Mouse (Mus musculus) kidney, embryonic 15.5 days (tissue): ENCODE measurements at regions not wholly inside any gene's neighbourhood (a gene's known extent, or its start where the extent isn't known, plus 50 kb on each side); places are given as distances from the start of the nearest gene placed in this dataset.

Source experiments
- ATAC-seq: fragments of 200-750 bp; cut with Nextera tagmentation; replicated peaks from 2 replicates; pipeline ENCODE4 v1.8.0; 2017; ENCODE audit warnings: moderate TSS enrichment; ENCODE audit not compliant: low FRiP score
- H3K27ac ChIP-seq: fragments of 300-500 bp; sonication (generic); 2 replicates; pipeline ENCODE4 v1.5.1; 2015; ENCODE audit warnings: mild to moderate bottlenecking, inconsistent platforms
- H3K27me3 ChIP-seq: fragments of 300-500 bp; sonication (generic); 2 replicates; pipeline ENCODE4 v1.6.1; 2015; ENCODE audit warnings: inconsistent platforms
- H3K36me3 ChIP-seq: fragments of 300-500 bp; sonication (generic); 2 replicates; pipeline ENCODE4 v1.6.1; 2015; ENCODE audit warnings: inconsistent platforms
- H3K4me1 ChIP-seq: fragments of 300-500 bp; sonication (generic); 2 replicates; pipeline ENCODE4 v1.6.1; 2015; ENCODE audit warnings: inconsistent platforms
- H3K4me2 ChIP-seq: fragments of 300-500 bp; sonication (generic); 2 replicates; pipeline ENCODE4 v1.6.1; 2015; ENCODE audit warnings: moderate library complexity, mild to moderate bottlenecking, inconsistent platforms
- H3K4me3 ChIP-seq: fragments of 300-500 bp; sonication (generic); replicated peaks from 2 replicates; pipeline ENCODE4 v1.5.1; 2015; ENCODE audit warnings: mild to moderate bottlenecking, inconsistent platforms
- H3K9ac ChIP-seq: fragments of 300-500 bp; sonication (generic); 2 replicates; pipeline ENCODE4 v1.6.1; 2015; ENCODE audit warnings: mild to moderate bottlenecking, inconsistent platforms
- H3K9me3 ChIP-seq: fragments of 300-500 bp; sonication (generic); replicated peaks from 2 replicates; pipeline ENCODE4 v1.6.1; 2016; ENCODE audit warnings: inconsistent platforms
- WGBS: fragments of 180-500 bp; shearing (Covaris S2); methylation state at CpG from one replicate; pipeline ENCODE4 v1.1.7; 2015; ENCODE audit warnings: mixed read lengths; 5-methylcytosine and 5-hydroxymethylcytosine counted together

GRCm38 (mm10) chr10:37623041-37623440 is 484.3 kb upstream of the Marcks start:
- ATAC-seq = no peak
- H3K27ac ChIP-seq = no peak overlapping the region

DNA sequence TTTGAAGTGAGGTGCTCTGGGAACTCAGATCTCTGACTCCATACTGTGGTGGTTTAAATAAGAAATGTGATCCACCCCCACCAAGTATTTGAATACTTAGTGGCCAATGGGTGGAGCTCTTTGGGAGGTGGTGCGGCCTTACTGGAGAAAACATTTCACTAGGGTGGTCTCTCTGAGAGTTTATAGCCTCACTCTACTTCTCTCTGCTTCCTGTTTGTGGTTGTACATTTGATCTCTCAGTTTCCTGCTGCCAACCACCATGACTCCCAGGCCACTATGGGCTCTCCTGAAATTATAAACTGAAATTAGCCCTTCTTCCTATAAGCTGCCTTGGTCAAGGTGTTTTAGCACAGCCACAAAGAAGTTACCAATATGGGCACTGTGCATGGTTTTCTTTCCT is 479.9 kb upstream of the Marcks start:
- Histone ChIP-seq H3K36me3 (no peaks in the 10 kb centered on the region), H3K27me3 (no peaks in the 10 kb centered on the region), H3K27ac (no peak overlapping the region), H3K9me3 (no peaks in the 10 kb centered on the region), H3K4me3 (no peak overlapping the region), H3K9ac (no peak overlapping the region), H3K4me2 (no peak overlapping the region), H3K4me1 (peaks cover 5% of the 10 kb centered on the region)
- WGBS = 78% methylated on average over 1 of the region's 1 CpGs
- no peak for ATAC-seq

More at GRCm38 (mm10) chr10:37623041-37623440, 484.3 kb upstream of the Marcks start:
- Histone ChIP-seq H3K27me3 (no peaks in the 10 kb centered on the region), H3K4me2 (no peak overlapping the region), H3K4me1 (no peaks in the 10 kb centered on the region), H3K9ac (no peak overlapping the region), H3K4me3 (no peak overlapping the region), H3K36me3 (no peaks in the 10 kb centered on the region), H3K9me3 (no peaks in the 10 kb centered on the region)

DNA sequence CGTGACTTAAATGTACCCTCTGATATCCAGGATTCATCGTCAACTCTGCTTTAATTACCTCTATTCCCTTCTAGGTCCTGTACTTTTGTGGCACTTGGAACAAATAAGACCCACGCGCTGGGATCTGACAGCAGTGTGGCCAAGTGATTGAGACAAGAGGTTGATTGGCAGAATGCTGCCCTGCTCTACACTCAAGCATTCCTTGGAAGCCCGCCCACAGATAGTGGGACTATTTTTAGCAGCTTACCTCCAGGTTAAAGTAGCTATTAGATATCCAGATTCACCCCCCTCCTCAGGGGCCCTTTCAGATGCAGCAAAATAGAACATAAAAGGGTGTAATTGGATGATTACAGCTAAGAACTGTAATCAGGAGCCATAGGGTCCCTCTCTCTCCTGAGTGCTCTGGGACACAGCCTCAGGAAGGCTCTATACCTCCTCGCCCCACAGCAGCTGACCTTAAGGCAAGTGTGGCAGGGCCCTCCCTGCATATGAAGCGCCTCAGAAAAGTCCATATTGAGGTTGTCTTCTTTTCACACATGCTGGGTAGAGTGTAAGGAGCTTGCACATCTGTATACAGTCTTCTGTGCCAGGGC is 479.1 kb upstream of the Marcks start:
- no peaks in the 10 kb centered on the region for H3K9me3 ChIP-seq
- no peak overlapping the region for H3K4me3 ChIP-seq
- no peaks in the 10 kb centered on the region for H3K27me3 ChIP-seq
- no peak for ATAC-seq
- no peak overlapping the region for H3K27ac ChIP-seq
- peaks cover 5% of the 10 kb centered on the region for H3K4me1 ChIP-seq
- no peak overlapping the region for H3K9ac ChIP-seq
- no peaks in the 10 kb centered on the region for H3K36me3 ChIP-seq
- WGBS = 79% methylated on average over 7 of the region's 7 CpGs
- no peak overlapping the region for H3K4me2 ChIP-seq

GRCm38 (mm10) chr10:37615926-37616691 is 477.4 kb upstream of the Marcks start:
- peaks cover 5% of the 10 kb centered on the region for H3K4me1 ChIP-seq
- no peaks in the 10 kb centered on the region for H3K36me3 ChIP-seq
- peak overlapping the region; percentile 24; the same call in 1 of the 2 replicates for H3K27ac ChIP-seq
- H3K4me3 ChIP-seq = no peak overlapping the region
- no peak overlapping the region for H3K9ac ChIP-seq
- no peaks in the 10 kb centered on the region for H3K27me3 ChIP-seq
- no peak overlapping the region for H3K4me2 ChIP-seq
- no peaks in the 10 kb centered on the region for H3K9me3 ChIP-seq
- WGBS = 59% methylated on average over 4 of the region's 4 CpGs
- no peak for ATAC-seq

GRCm38 (mm10) chr10:37613936-37614335 is 475.2 kb upstream of the Marcks start:
- no peak overlapping the region for H3K4me3 ChIP-seq
- no peak overlapping the region for H3K27ac ChIP-seq
- H3K9ac ChIP-seq = no peak overlapping the region
- H3K27me3 ChIP-seq = no peaks in the 10 kb centered on the region
- H3K4me2 ChIP-seq = no peak overlapping the region
- WGBS = 68% methylated on average over 1 of the region's 1 CpGs
- no peaks in the 10 kb centered on the region for H3K9me3 ChIP-seq
- H3K4me1 ChIP-seq = peaks cover 5% of the 10 kb centered on the region
- no peaks in the 10 kb centered on the region for H3K36me3 ChIP-seq
- ATAC-seq = no peak

GRCm38 (mm10) chr10:37603529-37603928 is 464.8 kb upstream of the Marcks start:
- 49% methylated on average over 1 of the region's 1 CpGs for WGBS
- H3K4me2 ChIP-seq = no peak overlapping the region

DNA sequence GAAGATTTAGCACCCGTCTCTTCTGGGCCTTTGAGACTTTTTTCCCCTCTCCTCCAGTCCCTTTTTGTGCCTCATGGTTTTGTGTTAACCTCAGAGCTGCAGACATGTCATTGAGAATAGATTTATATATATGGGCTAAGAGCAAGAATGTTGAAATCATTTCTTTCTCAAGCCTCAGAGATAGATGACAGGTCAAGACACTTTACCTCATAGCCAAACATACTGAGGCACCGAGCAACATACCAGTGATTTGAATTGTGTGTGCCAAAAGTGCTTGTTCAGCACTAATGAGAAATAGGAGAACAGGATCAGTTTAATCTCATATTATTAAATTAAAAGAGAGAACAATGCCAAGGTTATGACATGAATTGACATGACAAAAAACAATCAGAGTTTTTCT is 464.2 kb upstream of the Marcks start:
- no peak overlapping the region for H3K4me3 ChIP-seq
- H3K27ac ChIP-seq = peak overlapping the region; percentile 77; the same call in 1 of the 2 replicates
- H3K27me3 ChIP-seq = no peaks in the 10 kb centered on the region
- WGBS = 37% methylated on average over 2 of the region's 2 CpGs
- H3K4me1 ChIP-seq = no peaks in the 10 kb centered on the region
- no peaks in the 10 kb centered on the region for H3K9me3 ChIP-seq
- no peak overlapping the region for H3K4me2 ChIP-seq
- H3K36me3 ChIP-seq = no peaks in the 10 kb centered on the region
- H3K9ac ChIP-seq = no peak overlapping the region
- ATAC-seq = no peak

More at GRCm38 (mm10) chr10:37603529-37603928, 464.8 kb upstream of the Marcks start:
- Histone ChIP-seq H3K9ac (no peak overlapping the region), H3K9me3 (no peaks in the 10 kb centered on the region), H3K4me3 (no peak overlapping the region), H3K4me1 (no peaks in the 10 kb centered on the region), H3K27me3 (no peaks in the 10 kb centered on the region), H3K27ac (peak overlapping the region; percentile 77), H3K36me3 (no peaks in the 10 kb centered on the region)
- ATAC-seq = no peak

DNA sequence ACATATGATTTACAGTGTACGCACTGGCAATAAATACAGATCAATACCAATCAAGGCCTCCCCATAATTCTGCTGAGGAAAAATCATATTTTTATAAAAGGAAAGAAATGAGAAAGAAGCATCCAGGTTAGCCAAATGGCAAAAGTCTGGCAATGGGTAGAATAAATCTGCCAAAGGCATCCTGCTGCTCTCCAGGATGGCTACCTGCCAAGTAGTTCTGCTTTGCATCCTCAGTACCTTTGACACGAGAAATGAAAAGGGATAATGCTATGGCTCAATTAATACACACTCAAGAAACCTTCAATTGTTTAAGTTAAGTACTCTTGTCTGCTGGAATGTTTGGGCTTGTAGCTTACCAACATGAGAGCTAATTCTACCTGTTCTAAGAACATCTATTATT is 451.2 kb upstream of the Marcks start:
- Histone ChIP-seq H3K36me3 (no peaks in the 10 kb centered on the region), H3K27me3 (no peaks in the 10 kb centered on the region), H3K4me2 (no peak overlapping the region), H3K4me1 (no peaks in the 10 kb centered on the region), H3K9ac (no peak overlapping the region), H3K9me3 (no peaks in the 10 kb centered on the region), H3K4me3 (no peak overlapping the region), H3K27ac (no peak overlapping the region)
- WGBS = 70% methylated on average over 2 of the region's 2 CpGs
- no peak for ATAC-seq

DNA sequence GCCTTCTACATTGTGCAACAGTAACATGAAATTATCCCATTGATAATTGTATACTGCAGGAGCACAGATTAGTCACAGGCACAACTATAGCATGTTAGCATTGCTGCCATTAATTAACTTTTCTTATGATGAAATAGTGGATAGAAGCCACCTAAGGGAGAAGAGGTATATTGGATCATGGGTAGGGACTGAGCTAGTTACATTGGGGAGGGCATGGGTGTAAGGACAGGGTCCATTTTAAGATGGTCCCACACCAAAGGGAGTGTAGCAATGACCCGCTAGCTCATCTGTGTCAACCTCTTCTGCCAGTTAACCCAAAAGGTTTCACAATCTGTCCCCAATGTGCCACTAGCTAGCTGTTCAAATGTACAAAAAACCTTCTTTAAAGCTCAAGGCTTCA is 450.3 kb upstream of the Marcks start:
- Histone ChIP-seq H3K4me3 (no peak overlapping the region), H3K36me3 (no peaks in the 10 kb centered on the region), H3K4me2 (no peak overlapping the region), H3K27me3 (no peaks in the 10 kb centered on the region), H3K9ac (no peak overlapping the region), H3K27ac (no peak overlapping the region), H3K9me3 (no peaks in the 10 kb centered on the region), H3K4me1 (no peaks in the 10 kb centered on the region)
- 89% methylated on average over 1 of the region's 1 CpGs for WGBS
- no peak for ATAC-seq

- Histone ChIP-seq H3K4me3 (no peak overlapping the region), H3K36me3 (no peaks in the 10 kb centered on the region), H3K27ac (no peak overlapping the region), H3K4me1 (no peaks in the 10 kb centered on the region), H3K27me3 (no peaks in the 10 kb centered on the region), H3K9me3 (no peaks in the 10 kb centered on the region), H3K9ac (no peak overlapping the region), H3K4me2 (no peak overlapping the region)
- WGBS = 82% methylated on average over 2 of the region's 2 CpGs
- no peak for ATAC-seq
These were observed 432.5 kb upstream of the Marcks start for GRCm38 (mm10) chr10:37571171-37571570.

GRCm38 (mm10) chr10:37561705-37562104 is 423.0 kb upstream of the Marcks start:
- ATAC-seq = no peak
- WGBS = 87% methylated on average over 2 of the region's 2 CpGs
- Histone ChIP-seq H3K36me3 (no peaks in the 10 kb centered on the region), H3K4me2 (no peak overlapping the region), H3K27ac (no peak overlapping the region), H3K4me3 (no peak overlapping the region), H3K4me1 (no peaks in the 10 kb centered on the region), H3K9ac (no peak overlapping the region), H3K27me3 (no peaks in the 10 kb centered on the region), H3K9me3 (no peaks in the 10 kb centered on the region)

DNA sequence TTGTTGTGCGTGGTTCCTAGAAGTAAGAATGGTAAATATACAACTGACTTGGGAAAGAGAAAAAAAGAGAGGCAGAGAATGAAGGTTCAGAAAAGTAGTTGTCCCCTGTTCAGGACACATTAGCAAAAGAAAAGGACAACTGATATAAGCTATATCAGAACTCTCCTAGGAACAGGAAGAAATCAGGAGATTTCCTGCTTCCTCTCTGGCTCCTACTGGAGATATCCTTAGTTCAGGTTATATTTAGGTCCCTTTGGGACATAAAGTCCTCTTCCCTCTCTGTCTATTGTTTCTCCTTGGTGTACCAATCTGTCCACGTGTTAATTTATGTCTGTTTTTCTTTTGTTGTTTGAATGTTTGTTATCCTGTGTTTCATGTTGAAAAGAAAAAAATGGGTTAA is 410.7 kb upstream of the Marcks start:
- no peak for ATAC-seq
- H3K27ac ChIP-seq = no peak overlapping the region
- no peaks in the 10 kb centered on the region for H3K36me3 ChIP-seq
- no peaks in the 10 kb centered on the region for H3K9me3 ChIP-seq
- H3K27me3 ChIP-seq = no peaks in the 10 kb centered on the region
- no peak overlapping the region for H3K4me2 ChIP-seq
- H3K4me1 ChIP-seq = no peaks in the 10 kb centered on the region
- no peak overlapping the region for H3K9ac ChIP-seq
- no peak overlapping the region for H3K4me3 ChIP-seq
- WGBS = 81% methylated on average over 2 of the region's 2 CpGs

- WGBS = 85% methylated on average over 1 of the region's 1 CpGs
- Histone ChIP-seq H3K4me1 (no peaks in the 10 kb centered on the region), H3K9ac (no peak overlapping the region), H3K4me3 (no peak overlapping the region), H3K27ac (no peak overlapping the region), H3K27me3 (no peaks in the 10 kb centered on the region), H3K4me2 (no peak overlapping the region), H3K36me3 (no peaks in the 10 kb centered on the region), H3K9me3 (no peaks in the 10 kb centered on the region)
- ATAC-seq = no peak
These were observed 402.0 kb upstream of the Marcks start for GRCm38 (mm10) chr10:37540703-37541102.
